Mouse (Mus musculus) stomach, embryonic 16.5 days (tissue): ENCODE data around the gene Fam120b. TPM values are rescaled to one million over a fixed set of nuclear protein-coding genes. Genes with fewer than 3 reads are reported as not detected.

Experiments
- ATAC-seq: fragments of 200-750 bp; cut with Nextera tagmentation; 2 replicates; pipeline ENCODE4 v1.8.0; 2017; ENCODE audit warnings: moderate number of reproducible peaks, moderate TSS enrichment; ENCODE audit not compliant: insufficient read depth, low FRiP score
- H3K27ac ChIP-seq: fragments of 300-500 bp; sonication (generic); 2 replicates; pipeline ENCODE4 v1.5.1; 2014; ENCODE audit warnings: low read length
- H3K27me3 ChIP-seq: fragments of 300-500 bp; sonication (generic); 2 replicates; pipeline ENCODE4 v1.6.1; 2014; ENCODE audit warnings: low read length, control low read depth, mixed read lengths; ENCODE audit not compliant: control insufficient read depth, insufficient read depth
- H3K36me3 ChIP-seq: fragments of 300-500 bp; sonication (generic); 2 replicates; pipeline ENCODE4 v1.6.1; 2014; ENCODE audit warnings: low read length; ENCODE audit not compliant: control insufficient read depth, insufficient read depth
- H3K4me1 ChIP-seq: fragments of 300-500 bp; sonication (generic); 2 replicates; pipeline ENCODE4 v1.6.1; 2014; ENCODE audit warnings: low read length, control low read depth, mixed read lengths; ENCODE audit not compliant: control insufficient read depth, insufficient read depth
- H3K4me2 ChIP-seq: fragments of 300-500 bp; sonication (generic); 2 replicates; pipeline ENCODE4 v1.6.1; 2014; ENCODE audit warnings: low read depth, low read length, mixed read lengths
- H3K4me3 ChIP-seq: fragments of 300-500 bp; sonication (generic); replicated peaks from 2 replicates; pipeline ENCODE4 v1.5.1; 2014; ENCODE audit warnings: mild to moderate bottlenecking, low read length
- H3K9ac ChIP-seq: fragments of 300-500 bp; sonication (generic); 2 replicates; pipeline ENCODE4 v1.6.1; 2014; ENCODE audit warnings: low read length
- H3K9me3 ChIP-seq: fragments of 300-500 bp; sonication (generic); replicated peaks from 2 replicates; pipeline ENCODE4 v1.6.1; 2016; ENCODE audit warnings: low read length, control low read depth; ENCODE audit not compliant: control insufficient read depth
- WGBS: fragments of 180-500 bp; shearing (Covaris S2); extraction: QIAGEN DNeasy Blood & Tissue Kit; methylation state at CpG from one replicate; pipeline ENCODE4 v1.1.7; 2014; 5-methylcytosine and 5-hydroxymethylcytosine counted together
- polyA plus RNA-seq: library from polyadenylated mRNA; unstranded; fragments of >200 nt; fragmentation: Nextera tagmentation; extraction: Ambion mirVana; gene quantifications from 2 replicates; pipeline ENCODE4 v1.2.1, GENCODE M21; 2015

Gene Fam120b
- polyA plus RNA-seq, 1 experiment from 2014 or later, result 27.8 TPM

GRCm38 (mm10) chr17:15389356-15389755 is 6.6 kb upstream of the Fam120b start:
- H3K27ac ChIP-seq, result no peak overlapping the region
- 57% methylated on average over 8 of the region's 8 CpGs for WGBS
- no peak overlapping the region for H3K4me2 ChIP-seq
- H3K4me3 ChIP-seq, result no peak overlapping the region
- no peaks in the 10 kb centered on the region for H3K27me3 ChIP-seq
- no peaks in the 10 kb centered on the region for H3K9me3 ChIP-seq
- no peaks in the 10 kb centered on the region; the same call in 1 of the 2 replicates for H3K4me1 ChIP-seq
- ATAC-seq, result peak; percentile 93; the same call in 1 of the 2 replicates
- H3K36me3 ChIP-seq, result no peaks in the 10 kb centered on the region
- H3K9ac ChIP-seq, result no peak overlapping the region

GRCm38 (mm10) chr17:15401716-15402115 is 5.7 kb downstream of the Fam120b start:
- 97% methylated on average over 17 of the region's 17 CpGs for WGBS
- no peaks in the 10 kb centered on the region for H3K9me3 ChIP-seq
- no peak overlapping the region for H3K4me3 ChIP-seq

GRCm38 (mm10) chr17:15406576-15406975 is 10.6 kb downstream of the Fam120b start:
- H3K27me3 ChIP-seq, result no peaks in the 10 kb centered on the region
- WGBS, result 72% methylated on average over 2 of the region's 2 CpGs
- H3K9me3 ChIP-seq, result no peaks in the 10 kb centered on the region
- H3K36me3 ChIP-seq, result peaks cover 27% of the 10 kb centered on the region
- no peak overlapping the region for H3K27ac ChIP-seq
- no peak overlapping the region for H3K9ac ChIP-seq
- no peaks in the 10 kb centered on the region for H3K4me1 ChIP-seq
- H3K4me3 ChIP-seq, result no peak overlapping the region
- H3K4me2 ChIP-seq, result no peak overlapping the region
- ATAC-seq, result no peak

More at GRCm38 (mm10) chr17:15401716-15402115, 5.7 kb downstream of the Fam120b start:
- no peak overlapping the region for H3K27ac ChIP-seq
- H3K27me3 ChIP-seq, result no peaks in the 10 kb centered on the region
- H3K4me1 ChIP-seq, result peaks cover 8% of the 10 kb centered on the region
- ATAC-seq, result no peak
- H3K4me2 ChIP-seq, result no peak overlapping the region
- H3K36me3 ChIP-seq, result peaks cover 18% of the 10 kb centered on the region
- no peak overlapping the region for H3K9ac ChIP-seq

GRCm38 (mm10) chr17:15409261-15409660 is 13.3 kb downstream of the Fam120b start:
- Histone ChIP-seq H3K4me2 (no peak overlapping the region), H3K36me3 (peaks cover 16% of the 10 kb centered on the region), H3K27ac (no peak overlapping the region), H3K4me3 (no peak overlapping the region), H3K9ac (no peak overlapping the region), H3K9me3 (no peaks in the 10 kb centered on the region), H3K27me3 (no peaks in the 10 kb centered on the region), H3K4me1 (no peaks in the 10 kb centered on the region)
- ATAC-seq, result no peak
- WGBS, result 87% methylated on average over 10 of the region's 10 CpGs

GRCm38 (mm10) chr17:15410861-15411260 is 14.9 kb downstream of the Fam120b start:
- Histone ChIP-seq H3K36me3 (peaks cover 16% of the 10 kb centered on the region), H3K4me1 (no peaks in the 10 kb centered on the region), H3K4me2 (no peak overlapping the region), H3K27ac (no peak overlapping the region), H3K27me3 (no peaks in the 10 kb centered on the region), H3K4me3 (no peak overlapping the region), H3K9ac (no peak overlapping the region), H3K9me3 (no peaks in the 10 kb centered on the region)
- 95% methylated on average over 1 of the region's 1 CpGs for WGBS
- no peak for ATAC-seq

- Histone ChIP-seq H3K9ac (no peak overlapping the region), H3K27me3 (no peaks in the 10 kb centered on the region), H3K4me1 (no peaks in the 10 kb centered on the region), H3K4me3 (no peak overlapping the region), H3K27ac (no peak overlapping the region), H3K4me2 (no peak overlapping the region), H3K36me3 (peaks cover 20% of the 10 kb centered on the region), H3K9me3 (no peaks in the 10 kb centered on the region)
- WGBS, result 87% methylated on average over 12 of the region's 12 CpGs
- ATAC-seq, result no peak
These were observed 20.7 kb downstream of the Fam120b start for GRCm38 (mm10) chr17:15416596-15417215.

- Histone ChIP-seq H3K4me2 (no peak overlapping the region), H3K36me3 (peaks cover 28% of the 10 kb centered on the region), H3K9me3 (no peaks in the 10 kb centered on the region), H3K4me3 (no peak overlapping the region), H3K27me3 (no peaks in the 10 kb centered on the region), H3K9ac (no peak overlapping the region), H3K27ac (no peak overlapping the region), H3K4me1 (no peaks in the 10 kb centered on the region)
- 86% methylated on average over 8 of the region's 8 CpGs for WGBS
- no peak for ATAC-seq
These were observed 23.5 kb downstream of the Fam120b start for GRCm38 (mm10) chr17:15419534-15419933.

GRCm38 (mm10) chr17:15420021-15420603 is 24.1 kb downstream of the Fam120b start:
- ATAC-seq, result no peak
- peaks cover 28% of the 10 kb centered on the region for H3K36me3 ChIP-seq
- H3K4me3 ChIP-seq, result no peak overlapping the region
- no peak overlapping the region for H3K4me2 ChIP-seq
- H3K9ac ChIP-seq, result no peak overlapping the region
- H3K9me3 ChIP-seq, result no peaks in the 10 kb centered on the region
- H3K27ac ChIP-seq, result no peak overlapping the region
- WGBS, result 86% methylated on average over 8 of the region's 8 CpGs
- no peaks in the 10 kb centered on the region for H3K4me1 ChIP-seq
- no peaks in the 10 kb centered on the region for H3K27me3 ChIP-seq

GRCm38 (mm10) chr17:15421446-15421845 is 25.4 kb downstream of the Fam120b start:
- no peak overlapping the region for H3K4me2 ChIP-seq
- H3K27ac ChIP-seq, result no peak overlapping the region
- WGBS, result 97% methylated on average over 6 of the region's 6 CpGs
- H3K36me3 ChIP-seq, result peaks cover 32% of the 10 kb centered on the region
- H3K4me1 ChIP-seq, result no peaks in the 10 kb centered on the region
- H3K4me3 ChIP-seq, result no peak overlapping the region
- no peak for ATAC-seq
- H3K9ac ChIP-seq, result no peak overlapping the region
- H3K27me3 ChIP-seq, result no peaks in the 10 kb centered on the region
- H3K9me3 ChIP-seq, result no peaks in the 10 kb centered on the region
